Mouse (Mus musculus): ENCODE results near the gene Wfikkn1. TPM values are rescaled to one million over a fixed set of nuclear protein-coding genes. Genes with fewer than 3 reads are reported as not detected.

Wfikkn1 gene
- polyA plus RNA-seq, 1 experiment from 2014 or later = 0.16 TPM

DNA sequence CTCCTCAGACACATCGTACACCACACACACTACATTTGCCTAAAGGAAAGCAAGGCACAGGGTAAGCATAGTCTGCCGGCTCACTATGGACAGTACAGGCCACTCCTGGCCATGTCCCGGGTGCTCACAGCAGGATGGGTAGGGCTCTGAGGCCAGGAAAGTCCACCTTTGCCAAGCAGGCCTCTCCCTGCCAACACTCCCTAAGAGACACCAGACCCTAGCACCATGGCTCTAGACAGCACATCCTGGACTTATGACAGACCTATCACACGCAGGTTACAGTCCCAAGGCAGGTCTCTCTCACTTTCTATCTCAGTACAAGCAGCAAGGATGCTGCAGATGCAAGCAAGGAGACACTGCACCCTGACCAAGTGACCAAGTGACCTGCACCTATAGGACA lies 37.5 kb downstream of the Wfikkn1 start:
- no peak for ATAC-seq
- peaks cover 19% of the 10 kb centered on the region; the same call in 1 of the 2 replicates for H3K36me3 ChIP-seq (ENCODE audit: control insufficient read depth, insufficient read depth, low read length)
- peaks cover 13% of the 10 kb centered on the region for H3K4me1 ChIP-seq (ENCODE audit: control insufficient read depth, insufficient read depth, low read length)
- H3K9me3 ChIP-seq (ENCODE audit: control insufficient read depth, low read length) = no peaks in the 10 kb centered on the region
- WGBS = 92% methylated on average over 4 of the region's 4 CpGs
- peak overlapping the region; percentile 93 for H3K9ac ChIP-seq (ENCODE audit: low read depth, low read length)
- peak overlapping the region; percentile 79 for H3K4me2 ChIP-seq (ENCODE audit: low read depth, low read length)
- no peaks in the 10 kb centered on the region for H3K27me3 ChIP-seq (replicated peaks; ENCODE audit: control insufficient read depth, insufficient read depth, low read length)
- no peak overlapping the region for H3K27ac ChIP-seq (ENCODE audit: low read length)
- H3K4me3 ChIP-seq (ENCODE audit: low read length) = peak overlapping the region; percentile 85

DNA sequence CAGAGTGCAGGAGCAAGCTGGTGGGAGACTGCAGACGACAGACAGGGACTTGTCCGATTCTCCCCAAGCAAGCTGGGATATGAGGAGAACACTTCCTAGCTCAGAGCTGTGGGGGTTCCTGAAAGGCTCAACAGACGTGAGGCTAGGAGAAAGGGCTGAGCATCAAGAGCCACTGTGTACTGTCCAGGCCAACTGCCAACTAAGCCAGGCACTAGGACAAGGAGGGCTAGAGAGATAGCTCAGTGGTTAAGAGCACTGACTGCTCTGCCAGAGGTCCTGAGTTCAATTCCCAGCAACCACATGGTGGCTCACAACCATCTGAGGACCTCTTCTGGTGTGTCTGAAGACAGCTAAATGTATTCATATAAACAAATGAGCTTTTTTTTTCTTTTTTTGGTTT lies 38.1 kb downstream of the Wfikkn1 start:
- no peak for ATAC-seq
- no peak overlapping the region for H3K4me3 ChIP-seq (ENCODE audit: low read length)
- no peaks in the 10 kb centered on the region for H3K27me3 ChIP-seq (replicated peaks; ENCODE audit: control insufficient read depth, insufficient read depth, low read length)
- H3K27ac ChIP-seq (ENCODE audit: low read length) = no peak overlapping the region
- H3K9me3 ChIP-seq (ENCODE audit: control insufficient read depth, low read length) = no peaks in the 10 kb centered on the region
- H3K4me1 ChIP-seq (ENCODE audit: control insufficient read depth, insufficient read depth, low read length) = peaks cover 15% of the 10 kb centered on the region
- H3K36me3 ChIP-seq (ENCODE audit: control insufficient read depth, insufficient read depth, low read length) = peaks cover 19% of the 10 kb centered on the region; the same call in 1 of the 2 replicates
- no peak overlapping the region for H3K4me2 ChIP-seq (ENCODE audit: low read depth, low read length)
- no peak overlapping the region for H3K9ac ChIP-seq (ENCODE audit: low read depth, low read length)
- 85% methylated on average over 3 of the region's 3 CpGs for WGBS

DNA sequence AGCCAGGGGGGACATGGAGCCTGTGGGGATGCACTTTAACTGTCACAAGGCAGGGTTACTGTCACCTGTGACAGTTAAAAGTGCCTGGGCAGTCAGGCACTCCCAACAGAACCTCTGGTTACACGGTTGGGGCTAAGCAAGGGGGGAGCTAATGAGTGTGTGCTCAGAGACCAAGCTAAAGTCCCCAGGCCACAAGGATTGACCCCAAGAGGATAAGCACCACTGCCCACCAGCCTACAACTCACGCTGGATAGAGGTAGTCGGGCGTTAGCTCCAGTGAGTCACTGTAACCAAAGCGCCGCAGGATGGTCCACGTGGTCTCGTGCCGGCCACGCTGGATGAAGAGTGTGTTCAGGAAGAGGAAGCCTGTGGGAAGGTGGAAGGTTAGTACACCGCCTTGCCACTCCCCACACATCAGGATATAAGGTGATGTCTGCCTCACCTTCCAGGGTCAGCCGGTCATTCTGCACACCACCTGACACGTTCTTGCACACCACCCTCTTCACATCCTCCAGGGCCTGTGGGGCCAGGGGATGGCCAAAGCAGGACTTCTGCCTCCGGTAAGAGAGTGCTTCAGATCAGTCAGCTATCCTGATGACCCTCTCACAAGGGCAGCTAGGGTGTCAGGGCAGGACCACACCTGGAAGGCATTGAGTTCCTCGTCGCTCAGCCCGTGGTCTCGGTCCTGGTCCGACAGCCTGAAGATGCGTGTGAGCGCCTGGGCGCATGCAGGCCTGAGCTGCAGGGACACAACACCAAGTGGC lies 39.4 kb downstream of the Wfikkn1 start, which contains the start of gene Gm20683:
Gene Gm20683, minus strand, starts transcription at position 647 of the 764 bp plus-strand sequence.
- H3K27me3 ChIP-seq (replicated peaks; ENCODE audit: control insufficient read depth, insufficient read depth, low read length) = no peaks in the 10 kb centered on the region
- H3K4me2 ChIP-seq (ENCODE audit: low read depth, low read length) = no peak within 1 kb of the TSS
- H3K27ac ChIP-seq (ENCODE audit: low read length) = no peak within 1 kb of the TSS
- no peak for ATAC-seq
- no peaks in the 10 kb centered on the region for H3K9me3 ChIP-seq (ENCODE audit: control insufficient read depth, low read length)
- 94% methylated on average over 22 of the region's 22 CpGs for WGBS
- H3K9ac ChIP-seq (ENCODE audit: low read depth, low read length) = no peak within 1 kb of the TSS
- peaks cover 19% of the 10 kb centered on the region; the same call in 1 of the 2 replicates for H3K36me3 ChIP-seq (ENCODE audit: control insufficient read depth, insufficient read depth, low read length)
- H3K4me3 ChIP-seq (ENCODE audit: low read length) = no peak within 1 kb of the TSS
- peaks cover 27% of the 10 kb centered on the region for H3K4me1 ChIP-seq (ENCODE audit: control insufficient read depth, insufficient read depth, low read length)

DNA sequence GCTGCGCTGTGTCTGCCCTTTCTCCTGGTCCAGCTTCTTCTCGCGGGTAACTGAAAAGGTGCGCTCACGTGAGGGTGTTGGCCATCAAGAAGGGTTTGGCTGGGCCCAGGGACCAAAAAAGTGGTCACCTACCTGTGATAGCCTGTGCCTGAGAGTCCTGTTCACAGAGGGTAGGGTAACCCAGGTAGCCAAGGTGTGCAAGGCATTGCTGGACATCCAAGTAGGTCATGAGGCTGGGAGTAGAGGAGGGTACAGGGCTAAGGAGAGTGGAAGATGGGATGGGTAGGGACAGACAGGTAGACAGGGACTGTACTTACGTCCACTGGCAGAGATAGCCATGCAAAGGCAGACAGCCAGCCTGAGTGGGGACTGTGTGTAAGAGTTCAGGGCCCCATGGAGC lies 40.1 kb downstream of the Wfikkn1 start:
- H3K27ac ChIP-seq (ENCODE audit: low read length) = no peak overlapping the region
- H3K4me1 ChIP-seq (ENCODE audit: control insufficient read depth, insufficient read depth, low read length) = peaks cover 35% of the 10 kb centered on the region
- 94% methylated on average over 6 of the region's 6 CpGs for whole genome bisulfite sequencing

DNA sequence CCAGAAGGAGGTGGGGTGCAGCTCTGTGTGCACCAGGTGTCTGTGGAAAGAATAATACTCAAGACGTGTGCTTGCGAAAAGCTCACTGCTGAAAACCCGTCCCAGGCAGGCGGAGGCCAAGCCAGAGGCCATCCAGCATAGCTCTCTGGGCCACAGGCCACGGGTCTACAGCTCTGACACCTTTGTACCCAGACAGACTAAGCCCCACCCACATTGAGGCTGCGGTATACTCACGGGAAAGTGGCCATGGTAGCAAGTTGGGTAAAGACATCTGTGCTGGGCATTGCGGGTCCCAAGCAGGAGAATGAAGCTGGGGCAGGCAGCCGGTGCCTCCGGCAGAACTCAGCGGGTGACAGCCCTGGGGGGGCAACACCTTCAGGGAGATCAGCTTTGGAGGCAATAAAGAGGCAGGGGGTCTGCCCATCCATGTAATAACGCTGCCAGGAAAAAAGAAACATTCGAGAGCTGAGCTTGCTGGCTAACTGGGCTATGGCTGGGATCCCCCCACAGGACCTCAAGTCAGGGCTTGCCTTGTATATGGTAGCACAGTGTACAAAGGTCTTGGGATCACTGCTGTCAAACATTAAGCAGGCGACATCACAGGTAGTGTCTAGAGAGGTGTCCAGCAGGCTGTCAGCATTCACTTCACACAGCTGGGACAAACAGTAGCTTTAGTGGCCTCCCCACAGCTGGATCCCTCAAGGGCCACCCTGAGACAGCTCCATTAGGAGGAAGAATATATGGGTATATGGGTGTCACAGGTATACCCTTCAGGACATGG lies 41.0 kb downstream of the Wfikkn1 start:
- peaks cover 19% of the 10 kb centered on the region; the same call in 1 of the 2 replicates for H3K36me3 ChIP-seq (ENCODE audit: control insufficient read depth, insufficient read depth, low read length)
- H3K9ac ChIP-seq (ENCODE audit: low read depth, low read length) = peak overlapping the region; percentile 2; the same call in 1 of the 2 replicates
- H3K4me1 ChIP-seq (ENCODE audit: control insufficient read depth, insufficient read depth, low read length) = peaks cover 40% of the 10 kb centered on the region
- no peak overlapping the region for H3K4me3 ChIP-seq (ENCODE audit: low read length)
- 77% methylated on average over 14 of the region's 14 CpGs for WGBS
- H3K4me2 ChIP-seq (ENCODE audit: low read depth, low read length) = peak overlapping the region; percentile 18; the same call in 1 of the 2 replicates
- peak; percentile 56 for ATAC-seq
- H3K9me3 ChIP-seq (ENCODE audit: control insufficient read depth, low read length) = no peaks in the 10 kb centered on the region
- no peaks in the 10 kb centered on the region for H3K27me3 ChIP-seq (replicated peaks; ENCODE audit: control insufficient read depth, insufficient read depth, low read length)
- peak overlapping the region; percentile 60 for H3K27ac ChIP-seq (ENCODE audit: low read length)

More for the DNA sequence above, 40.1 kb downstream of the Wfikkn1 start:
- H3K27me3 ChIP-seq (replicated peaks; ENCODE audit: control insufficient read depth, insufficient read depth, low read length) = no peaks in the 10 kb centered on the region
- no peak overlapping the region for H3K4me2 ChIP-seq (ENCODE audit: low read depth, low read length)
- no peaks in the 10 kb centered on the region for H3K9me3 ChIP-seq (ENCODE audit: control insufficient read depth, low read length)
- ATAC-seq = no peak
- peaks cover 19% of the 10 kb centered on the region; the same call in 1 of the 2 replicates for H3K36me3 ChIP-seq (ENCODE audit: control insufficient read depth, insufficient read depth, low read length)
- no peak overlapping the region for H3K9ac ChIP-seq (ENCODE audit: low read depth, low read length)
- H3K4me3 ChIP-seq (ENCODE audit: low read length) = no peak overlapping the region

DNA sequence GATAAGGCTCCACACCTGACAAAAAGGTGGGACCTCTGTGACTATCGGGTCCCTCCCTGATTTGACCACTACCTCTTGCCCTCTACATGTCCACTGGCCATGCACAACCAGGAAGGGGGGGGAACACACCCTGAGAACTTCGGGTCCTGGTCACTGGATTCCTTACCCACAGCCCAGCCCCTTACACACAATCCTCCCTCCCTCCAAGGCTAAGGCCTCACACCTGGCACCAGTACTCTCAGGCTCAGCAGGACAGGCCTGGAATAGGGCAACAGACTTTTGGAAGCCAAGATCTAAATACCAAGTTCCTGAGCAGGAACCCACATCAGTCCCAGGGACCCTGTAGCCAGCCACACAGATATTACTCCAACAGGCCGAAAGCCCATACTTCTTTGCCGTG lies 41.8 kb downstream of the Wfikkn1 start:
- WGBS = 84% methylated on average over 4 of the region's 4 CpGs
- Histone ChIP-seq H3K27me3 (replicated peaks; ENCODE audit: control insufficient read depth, insufficient read depth, low read length) (no peaks in the 10 kb centered on the region), H3K4me3 (ENCODE audit: low read length) (no peak overlapping the region), H3K4me1 (ENCODE audit: control insufficient read depth, insufficient read depth, low read length) (peaks cover 47% of the 10 kb centered on the region), H3K9ac (ENCODE audit: low read depth, low read length) (0 out of 2 replicates have a peak overlapping the region, but pooled peaks have one; percentile 26), H3K36me3 (ENCODE audit: control insufficient read depth, insufficient read depth, low read length) (peaks cover 19% of the 10 kb centered on the region; the same call in 1 of the 2 replicates), H3K9me3 (ENCODE audit: control insufficient read depth, low read length) (no peaks in the 10 kb centered on the region), H3K27ac (ENCODE audit: low read length) (peak overlapping the region; percentile 60), H3K4me2 (ENCODE audit: low read depth, low read length) (no peak overlapping the region)
- ATAC-seq = no peak

DNA sequence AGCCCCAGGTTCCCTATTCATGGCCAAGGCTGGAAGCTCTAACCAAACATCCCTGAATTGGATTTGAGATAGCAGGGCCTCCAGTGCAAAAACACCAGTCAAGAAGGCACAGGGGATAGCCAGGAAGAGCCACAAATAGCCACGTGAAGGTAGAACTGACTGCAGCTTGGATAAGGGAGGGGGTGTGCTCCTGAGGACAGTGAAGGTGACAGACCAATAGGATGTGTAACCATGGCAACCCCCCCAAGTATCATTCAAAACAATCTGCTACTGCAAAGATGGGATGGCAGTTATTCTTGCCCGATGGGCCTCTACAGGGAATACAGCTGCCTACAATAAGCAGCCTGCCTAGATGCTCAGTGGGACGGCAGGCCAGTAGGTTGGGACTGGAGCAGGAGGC lies 43.1 kb downstream of the Wfikkn1 start:
- H3K9ac ChIP-seq (ENCODE audit: low read depth, low read length) = peak overlapping the region; percentile 72
- no peaks in the 10 kb centered on the region for H3K9me3 ChIP-seq (ENCODE audit: control insufficient read depth, low read length)
- H3K4me3 ChIP-seq (ENCODE audit: low read length) = no peak overlapping the region; the same call in 1 of the 2 replicates
- peak overlapping the region; percentile 87 for H3K4me2 ChIP-seq (ENCODE audit: low read depth, low read length)
- 49% methylated on average over 3 of the region's 3 CpGs for WGBS
- H3K36me3 ChIP-seq (ENCODE audit: control insufficient read depth, insufficient read depth, low read length) = peaks cover 19% of the 10 kb centered on the region; the same call in 1 of the 2 replicates
- ATAC-seq = no peak
- H3K27me3 ChIP-seq (replicated peaks; ENCODE audit: control insufficient read depth, insufficient read depth, low read length) = no peaks in the 10 kb centered on the region
- peak overlapping the region; percentile 3; the same call in 1 of the 2 replicates for H3K27ac ChIP-seq (ENCODE audit: low read length)
- H3K4me1 ChIP-seq (ENCODE audit: control insufficient read depth, insufficient read depth, low read length) = peaks cover 39% of the 10 kb centered on the region

DNA sequence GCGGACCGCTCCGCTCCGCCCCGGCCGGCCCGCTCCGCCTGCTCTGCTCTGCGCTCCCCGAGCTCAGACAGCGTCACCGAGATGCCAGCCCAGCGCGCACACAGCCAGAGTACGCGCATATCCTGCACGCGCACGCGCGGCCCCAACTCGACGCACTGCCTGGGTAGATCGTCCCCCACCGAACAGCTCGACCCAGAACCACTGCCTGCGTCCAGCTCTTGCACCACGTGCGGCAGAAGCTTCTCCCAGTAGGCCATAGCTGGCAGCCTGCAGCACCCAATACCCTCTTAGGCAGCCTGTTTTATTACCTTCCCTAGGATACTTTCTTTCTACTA lies 43.6 kb downstream of the Wfikkn1 start, which contains the start of gene Rhbdl1:
Gene Rhbdl1, minus strand, starts transcription at position 220 of the 335 bp plus-strand sequence.
- peaks cover 16% of the 10 kb centered on the region; the same call in 1 of the 2 replicates for H3K36me3 ChIP-seq (ENCODE audit: control insufficient read depth, insufficient read depth, low read length)
- peak within 1 kb of the TSS; percentile 87 for H3K4me2 ChIP-seq (ENCODE audit: low read depth, low read length)
- H3K9me3 ChIP-seq (ENCODE audit: control insufficient read depth, low read length) = no peaks in the 10 kb centered on the region
- peak within 1 kb of the TSS; percentile 3 for H3K27ac ChIP-seq (ENCODE audit: low read length)
- H3K9ac ChIP-seq (ENCODE audit: low read depth, low read length) = peak within 1 kb of the TSS; percentile 72
- ATAC-seq = no peak
- WGBS = 4% methylated on average over 29 of the region's 29 CpGs
- H3K4me3 ChIP-seq (ENCODE audit: low read length) = peak within 1 kb of the TSS; percentile 43
- H3K4me1 ChIP-seq (ENCODE audit: control insufficient read depth, insufficient read depth, low read length) = peaks cover 41% of the 10 kb centered on the region
- no peaks in the 10 kb centered on the region for H3K27me3 ChIP-seq (replicated peaks; ENCODE audit: control insufficient read depth, insufficient read depth, low read length)

Measured in intestine, embryonic 16.5 days (tissue).